Mouse (Mus musculus) thymus, adult 2 months (tissue): ENCODE data around the gene Prss35.

Experiments
- CTCF ChIP-seq: fragments of 200-500 bp; IDR thresholded peaks from 2 replicates; pipeline ENCODE4 v1.5.1; 2012; ENCODE audit warnings: mild to moderate bottlenecking, control low read depth, low read length, moderate library complexity, borderline replicate concordance; ENCODE audit not compliant: control insufficient read depth, poor library complexity, insufficient read depth; ENCODE audit errors: extremely low read depth
- POLR2A ChIP-seq: fragments of 200-500 bp; IDR thresholded peaks from 2 replicates; pipeline ENCODE4 v1.6.1; 2012; ENCODE audit warnings: mild to moderate bottlenecking, low read length, control low read depth, moderate library complexity; ENCODE audit not compliant: control insufficient read depth, poor library complexity, insufficient read depth; ENCODE audit errors: extremely low read depth

DNA sequence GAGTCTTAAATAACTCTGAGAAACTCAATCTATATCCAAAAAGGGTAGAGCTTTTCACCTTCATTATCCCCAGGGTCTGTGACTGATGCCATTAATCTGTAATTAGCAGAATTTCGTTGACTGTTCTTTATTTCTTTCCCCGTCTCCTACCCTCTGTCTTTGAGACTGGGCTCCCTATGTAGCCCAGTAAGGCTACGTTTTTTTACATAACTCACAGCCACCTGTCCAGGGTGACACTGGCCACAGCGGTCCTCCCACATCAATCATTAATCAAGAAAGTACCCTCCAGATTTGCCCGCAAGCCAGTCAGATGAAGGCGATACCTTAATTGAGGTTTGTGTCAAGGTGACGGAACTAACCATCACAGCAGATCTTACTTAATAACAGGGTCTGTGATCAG lies 55.6 kb downstream of the Prss35 start:
- TF ChIP-seq CTCF = no peak
- TF ChIP-seq POLR2A = no peak
